Mouse (Mus musculus): ENCODE data around the gene Trir.

DNA sequence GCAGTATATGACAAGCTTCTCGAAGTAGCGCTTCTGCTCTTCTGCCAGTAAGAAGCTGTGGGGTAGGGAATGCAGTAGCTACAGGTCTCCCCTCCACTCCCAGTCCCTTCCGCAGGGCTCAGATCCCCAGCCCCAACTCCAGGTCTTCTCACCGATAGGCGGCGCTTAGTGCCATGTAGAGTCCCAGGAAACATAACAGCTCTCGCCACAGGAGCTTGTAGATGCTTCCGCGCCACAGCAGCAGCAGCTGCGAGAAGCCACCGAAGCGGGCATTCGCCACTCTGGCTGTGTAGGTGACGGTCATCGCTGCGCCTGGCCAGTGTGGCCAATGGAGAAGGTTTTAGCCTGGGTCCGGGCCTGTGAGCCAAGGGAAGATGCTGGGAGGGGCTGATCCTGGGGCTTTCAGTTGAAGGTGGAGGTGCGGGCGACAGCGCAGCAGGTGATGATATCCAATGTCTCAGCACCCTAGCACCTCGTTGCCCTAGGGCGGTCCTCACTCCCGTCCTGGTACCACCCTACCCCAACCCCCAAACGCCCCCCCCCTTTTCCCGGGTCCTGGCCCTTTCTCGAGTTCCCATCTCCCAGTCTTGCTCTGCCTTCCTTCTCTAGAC is 13.3 kb upstream of the Trir start:
- peak; percentile 90 for TF ChIP-seq CTCF (conservative IDR thresholded peaks at IDR 0.05; ENCODE audit: low read length)
- no peak for TF ChIP-seq NANOG (IDR thresholded peaks at IDR 0.05; ENCODE audit: borderline replicate concordance, low read length)

Data from E14TG2a.4 (cell line).